Mouse (Mus musculus) c-Kit-positive CD71-positive TER-119-negative erythroid progenitor cells, embryonic 14.5 days (primary cell): Measurements from ENCODE around the gene Asf1a.
"Not testable (repeated sequence)": the region's sequence is repeated elsewhere in the genome, so short reads cannot be mapped to it uniquely, and the experiment has no call there.

Experiments used
- DNase-seq: peaks from one replicate; pipeline ENCODE4 v3.0.0-alpha.2; 2013; ENCODE audit warnings: low read depth

Asf1a gene

GRCm38 (mm10) chr10:53596677-53597120, at the start of gene Asf1a:
Gene Asf1a, plus strand, starts transcription at chr10:53596757.
- DNase-seq, result peak; percentile 94

GRCm38 (mm10) chr10:53562001-53562400, 34.6 kb upstream of the Asf1a start:
- DNase-seq, result no peak

GRCm38 (mm10) chr10:53565538-53565937, 31.0 kb upstream of the Asf1a start:
- no peak for DNase-seq

GRCm38 (mm10) chr10:53568531-53568930, 28.0 kb upstream of the Asf1a start:
- DNase-seq, result no peak

GRCm38 (mm10) chr10:53580137-53580536, 16.4 kb upstream of the Asf1a start:
- DNase-seq, result no peak

- DNase-seq, result no peak
These were observed 15.9 kb upstream of the Asf1a start for GRCm38 (mm10) chr10:53580621-53581081.

GRCm38 (mm10) chr10:53581087-53581486, 15.5 kb upstream of the Asf1a start:
- DNase-seq, result no peak

- no peak for DNase-seq
These were observed 10.8 kb upstream of the Asf1a start for GRCm38 (mm10) chr10:53585777-53586176.

- peak; percentile 72 for DNase-seq
These were observed 547 bp upstream of the Asf1a start for GRCm38 (mm10) chr10:53595744-53596676.

GRCm38 (mm10) chr10:53597121-53597881, 744 bp downstream of the Asf1a start:
- DNase-seq, result no peak

- DNase-seq, result no peak
These were observed 2.3 kb downstream of the Asf1a start for GRCm38 (mm10) chr10:53598821-53599220.

- no peak for DNase-seq
These were observed 8.8 kb downstream of the Asf1a start for GRCm38 (mm10) chr10:53605328-53605727.

- no peak for DNase-seq
These were observed 11.7 kb downstream of the Asf1a start for GRCm38 (mm10) chr10:53608274-53608673.

GRCm38 (mm10) chr10:53612172-53612571, 15.6 kb downstream of the Asf1a start:
- no peak for DNase-seq

- no peak for DNase-seq
These were observed 17.4 kb downstream of the Asf1a start for GRCm38 (mm10) chr10:53613955-53614354.

- no peak for DNase-seq
These were observed 19.5 kb downstream of the Asf1a start for GRCm38 (mm10) chr10:53615850-53616616.

GRCm38 (mm10) chr10:53629247-53629917, 32.8 kb downstream of the Asf1a start:
- DNase-seq, result peak; percentile 89

GRCm38 (mm10) chr10:53629918-53630250, 33.3 kb downstream of the Asf1a start:
- DNase-seq, result peak; percentile 92

- not testable (repeated sequence) for DNase-seq
These were observed 33.8 kb downstream of the Asf1a start, which contains the start of gene Mcm9 for GRCm38 (mm10) chr10:53630339-53630738. Gene Mcm9, minus strand, starts transcription at chr10:53630439.

- DNase-seq, result no peak
These were observed 37.6 kb downstream of the Asf1a start for GRCm38 (mm10) chr10:53634160-53634559.

- no peak for DNase-seq
These were observed 38.9 kb downstream of the Asf1a start for GRCm38 (mm10) chr10:53635246-53635971.
